In genomic region chr13:112673899-112674447, GRCm38 (mm10) we compare ENCODE assay signal across 8 mouse cellular contexts. TPM values are rescaled to one million over a fixed set of nuclear protein-coding genes. Genes with fewer than 3 reads are reported as not detected.
DNase-seq lines count a peak whose midpoint lies in the region; ATAC-seq and TF ChIP-seq lines count a peak whose summit lies in the region.

No protein-coding gene starts in this region.

- no peaks in the 10 kb centered on the region for H3K9me3 ChIP-seq in intestine, postnatal 0 days (ENCODE audit: control insufficient read depth)
- H3K9me3 ChIP-seq in limb, embryonic 10.5 days (replicated peaks) = no peaks in the 10 kb centered on the region
- no peaks in the 10 kb centered on the region; the same call in 1 of the 2 replicates for H3K9me3 ChIP-seq in midbrain, embryonic 12.5 days

- no peak overlapping the region for H3K4me3 ChIP-seq in intestine, postnatal 0 days (ENCODE audit: low read depth, low read length)
- no peak overlapping the region for H3K4me3 ChIP-seq in limb, embryonic 10.5 days
- no peak overlapping the region for H3K4me3 ChIP-seq in midbrain, embryonic 12.5 days

- H3K36me3 ChIP-seq in intestine, postnatal 0 days (ENCODE audit: control insufficient read depth, insufficient read depth) = peaks cover 3% of the 10 kb centered on the region; the same call in 1 of the 2 replicates
- H3K36me3 ChIP-seq in limb, embryonic 10.5 days = peaks cover 12% of the 10 kb centered on the region; the same call in 1 of the 2 replicates
- peaks cover 17% of the 10 kb centered on the region for H3K36me3 ChIP-seq in midbrain, embryonic 12.5 days

- H3K27me3 ChIP-seq in intestine, postnatal 0 days (replicated peaks; ENCODE audit: control insufficient read depth, insufficient read depth, low read length) = no peaks in the 10 kb centered on the region; the same call in 1 of the 2 replicates
- H3K27me3 ChIP-seq in limb, embryonic 10.5 days (ENCODE audit: low read depth, poor library complexity, severe bottlenecking) = no peaks in the 10 kb centered on the region
- H3K27me3 ChIP-seq in midbrain, embryonic 12.5 days = no peaks in the 10 kb centered on the region

- WGBS in intestine, postnatal 0 days = 15% methylated on average over 9 of the region's 9 CpGs
- WGBS in limb, embryonic 10.5 days = 19% methylated on average over 9 of the region's 9 CpGs
- 14% methylated on average over 9 of the region's 9 CpGs for WGBS in midbrain, embryonic 12.5 days

- peak; percentile 45; the same call in 1 of the 2 replicates for ATAC-seq in intestine, postnatal 0 days
- peak; percentile 73 for ATAC-seq in midbrain, embryonic 12.5 days (ENCODE audit: low FRiP score, low read depth)

- no peak overlapping the region for H3K4me2 ChIP-seq in intestine, postnatal 0 days (replicated peaks; ENCODE audit: low read depth)
- H3K4me2 ChIP-seq in midbrain, embryonic 12.5 days (replicated peaks) = no peak overlapping the region

- H3K4me1 ChIP-seq in intestine, postnatal 0 days (replicated peaks; ENCODE audit: control insufficient read depth, insufficient read depth, low read length) = no peaks in the 10 kb centered on the region
- H3K4me1 ChIP-seq in limb, embryonic 10.5 days = no peaks in the 10 kb centered on the region
- no peaks in the 10 kb centered on the region for H3K4me1 ChIP-seq in midbrain, embryonic 12.5 days

- peak; percentile 97 for TF ChIP-seq CTCF in intestine, postnatal 0 days (IDR thresholded peaks at IDR 0.05; ENCODE audit: low read depth)

- DNase-seq in A20 (ENCODE audit: low read depth, low spot score) = peak; percentile 77
- DNase-seq in adrenal gland, adult (ENCODE audit: inconsistent age in 2 of 2, low spot score in 1 of 2) = peak; percentile 71 to 90
- peak; percentile 88 for DNase-seq in embryo, embryonic 11 days
- peak; percentile 83 to 84 for DNase-seq in heart, adult 18-20 months
- peak; percentile 53 for DNase-seq in limb, embryonic 10.5 days (ENCODE audit: low spot score)
- peak; percentile 48 to 55 for DNase-seq in spleen, postnatal 36 days (ENCODE audit: low spot score in 2 of 2)

- H3K9ac ChIP-seq in intestine, postnatal 0 days (ENCODE audit: low read depth, low read length) = no peak overlapping the region
- no peak overlapping the region for H3K9ac ChIP-seq in midbrain, embryonic 12.5 days (replicated peaks)

- no peak overlapping the region for H3K27ac ChIP-seq in intestine, postnatal 0 days (ENCODE audit: low read depth, low read length)
- no peak overlapping the region for H3K27ac ChIP-seq in limb, embryonic 10.5 days
- H3K27ac ChIP-seq in midbrain, embryonic 12.5 days (replicated peaks) = no peak overlapping the region

RNA-seq across cellular contexts. Expression of gene Slc38a9, which starts 13.4 kb away (rescaled TPM):
- total RNA-seq in heart, adult 18-20 months (2021) = 1 to 10 TPM; 9.2 to 9.3 TPM
- 6.6 and 9.7 TPM in 2 replicates for polyA plus RNA-seq in intestine, postnatal 0 days (2015; fragmentation: Nextera tagmentation; extraction: Ambion mirVana)
- polyA plus RNA-seq in limb, embryonic 10.5 days (2016; fragmentation: Nextera tagmentation; extraction: Ambion mirVana) = 9.6 and 12.8 TPM in 2 replicates
- polyA plus RNA-seq in midbrain, embryonic 12.5 days (2016; fragmentation: Nextera tagmentation; extraction: Ambion mirVana) = 24.6 and 25.7 TPM in 2 replicates

RNA-seq across cellular contexts. Expression of gene Ddx4, which starts 21.7 kb away (rescaled TPM):
- total RNA-seq in heart, adult 18-20 months (2021) = under 1 TPM in 1 of 2 experiments, not detected in 1; 0.07 TPM
- polyA plus RNA-seq in intestine, postnatal 0 days (2015; fragmentation: Nextera tagmentation; extraction: Ambion mirVana) = 0.16 and 0.25 TPM in 2 replicates
- 0.29 and 0.33 TPM in 2 replicates for polyA plus RNA-seq in limb, embryonic 10.5 days (2016; fragmentation: Nextera tagmentation; extraction: Ambion mirVana)
- polyA plus RNA-seq in midbrain, embryonic 12.5 days (2016; fragmentation: Nextera tagmentation; extraction: Ambion mirVana) = 0.82 and 1.1 TPM in 2 replicates
